Mouse (Mus musculus): Measurements from ENCODE around the gene Gal3st2. TPM values are rescaled to one million over a fixed set of nuclear protein-coding genes. Genes with fewer than 3 reads are reported as not detected.
A peak's percentile ranks its signal among the peaks of the same experiment; 100 is the strongest.
"Not testable (repeated sequence)": the region's sequence is repeated elsewhere in the genome, so short reads cannot be mapped to it uniquely, and the experiment has no call there.

Gal3st2 gene
- 0.10 TPM in 1 of 2 replicates, not detected in the other for polyA plus RNA-seq (2015; fragmentation: Nextera tagmentation; extraction: Ambion mirVana)

DNA sequence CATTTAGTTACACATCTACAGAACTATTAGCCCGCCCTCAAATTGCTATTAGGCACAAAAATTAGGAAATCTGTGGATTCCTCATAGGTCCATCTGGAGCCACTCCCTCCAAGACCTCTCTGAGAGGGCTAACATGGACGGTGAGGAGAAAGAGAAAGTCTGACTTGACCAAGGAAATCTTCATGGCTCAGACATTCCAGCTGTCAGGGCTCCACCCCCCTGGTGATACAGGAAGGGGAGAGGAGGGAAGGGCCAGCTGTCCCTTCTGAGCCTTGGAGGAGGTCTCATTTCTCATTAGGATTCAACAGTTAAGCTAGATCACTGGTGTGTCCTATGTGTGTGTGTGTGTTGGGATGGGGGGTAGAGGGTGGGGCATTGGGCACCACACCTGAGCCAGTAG is at the start of gene Gal3st2:
Gal3st2 (plus strand) TSS at position 259 of the 400 bp plus-strand sequence.
- not testable (repeated sequence) for H3K4me1 ChIP-seq (ENCODE audit: control insufficient read depth, insufficient read depth, low read length); H3K9ac ChIP-seq (ENCODE audit: low read length); H3K27me3 ChIP-seq (ENCODE audit: control insufficient read depth, insufficient read depth, low read length); H3K4me3 ChIP-seq (replicated peaks; ENCODE audit: low read length); ATAC-seq (ENCODE audit: insufficient read depth, low FRiP score); H3K4me2 ChIP-seq (ENCODE audit: low read depth, low read length); H3K9me3 ChIP-seq (replicated peaks; ENCODE audit: control insufficient read depth, low read length); H3K36me3 ChIP-seq (ENCODE audit: control insufficient read depth, insufficient read depth, low read length); H3K27ac ChIP-seq (ENCODE audit: low read length)
- WGBS, result 44% methylated on average over 2 of the region's 2 CpGs

DNA sequence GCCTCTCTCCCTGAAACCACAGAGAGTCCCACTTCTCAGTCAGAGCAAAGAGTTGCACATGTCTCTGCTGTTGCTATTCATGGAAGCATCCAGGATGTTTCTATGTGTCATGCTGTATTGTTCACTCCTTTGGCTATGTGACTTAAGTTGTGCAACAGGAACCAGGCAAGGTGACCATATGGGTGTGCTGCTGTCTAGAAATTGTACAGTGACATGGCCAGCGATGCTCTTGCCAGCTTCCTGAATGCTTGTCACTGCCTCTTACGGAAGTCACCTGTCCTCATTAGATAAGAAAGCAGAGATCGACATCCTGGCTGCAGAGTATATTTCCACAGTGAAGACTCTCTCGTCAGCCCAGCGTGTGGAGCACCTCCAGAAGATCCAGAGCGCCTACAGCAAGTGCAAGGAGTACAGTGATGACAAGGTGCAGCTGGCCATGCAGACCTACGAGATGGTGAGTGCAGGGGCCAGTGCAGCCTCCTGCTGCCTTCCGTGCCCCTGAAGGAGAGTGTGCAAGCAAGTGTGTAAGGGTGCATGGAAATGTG is 49.5 kb upstream of the Gal3st2 start:
- ATAC-seq (ENCODE audit: insufficient read depth, low FRiP score), result no peak
- H3K36me3 ChIP-seq (ENCODE audit: control insufficient read depth, insufficient read depth, low read length), result peaks cover 23% of the 10 kb centered on the region

DNA sequence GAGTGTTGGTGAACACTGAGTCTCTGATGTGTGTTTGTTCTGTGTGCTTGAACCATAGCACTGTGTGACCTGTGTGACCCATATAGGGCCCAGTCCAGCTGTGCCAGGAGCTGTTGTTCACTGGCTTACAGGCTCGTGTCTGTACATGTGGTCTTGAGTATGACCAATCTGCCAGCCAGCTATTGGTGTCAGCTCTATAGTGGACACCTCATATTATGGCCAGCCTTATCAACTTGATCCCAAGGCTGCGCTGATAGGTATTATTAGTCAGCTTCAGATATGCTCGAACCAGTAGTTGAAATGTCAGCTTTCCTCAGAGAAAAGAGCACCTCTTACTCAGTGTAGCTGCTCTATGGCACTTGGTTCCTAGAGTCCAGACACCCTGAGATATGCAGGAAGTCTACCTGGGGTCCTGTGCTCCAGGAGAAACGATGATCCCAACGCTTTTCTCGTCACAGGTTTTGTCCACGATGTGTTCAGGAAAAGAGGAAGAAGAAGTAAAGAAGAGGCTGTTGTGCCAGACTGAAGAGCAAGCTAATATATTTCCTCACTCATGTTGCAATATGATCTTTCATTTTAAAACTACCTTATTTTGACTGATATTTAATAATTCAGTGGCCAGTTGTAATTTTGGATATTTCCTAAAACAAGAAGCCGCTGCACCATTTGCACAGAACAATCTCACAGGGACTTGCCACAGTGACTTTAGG is 43.1 kb upstream of the Gal3st2 start:
- Histone ChIP-seq H3K4me2 (ENCODE audit: low read depth, low read length) (no peak overlapping the region), H3K27me3 (ENCODE audit: control insufficient read depth, insufficient read depth, low read length) (no peaks in the 10 kb centered on the region), H3K4me3 (replicated peaks; ENCODE audit: low read length) (no peak overlapping the region), H3K27ac (ENCODE audit: low read length) (no peak overlapping the region), H3K36me3 (ENCODE audit: control insufficient read depth, insufficient read depth, low read length) (peaks cover 21% of the 10 kb centered on the region), H3K4me1 (ENCODE audit: control insufficient read depth, insufficient read depth, low read length) (no peaks in the 10 kb centered on the region), H3K9ac (ENCODE audit: low read length) (no peak overlapping the region), H3K9me3 (replicated peaks; ENCODE audit: control insufficient read depth, low read length) (no peaks in the 10 kb centered on the region)
- 93% methylated on average over 8 of the region's 8 CpGs for WGBS
- no peak for ATAC-seq (ENCODE audit: insufficient read depth, low FRiP score)

More for the DNA sequence above, 49.5 kb upstream of the Gal3st2 start:
- H3K27me3 ChIP-seq (ENCODE audit: control insufficient read depth, insufficient read depth, low read length), result no peaks in the 10 kb centered on the region
- no peaks in the 10 kb centered on the region for H3K4me1 ChIP-seq (ENCODE audit: control insufficient read depth, insufficient read depth, low read length)
- 83% methylated on average over 8 of the region's 8 CpGs for WGBS
- no peak overlapping the region for H3K27ac ChIP-seq (ENCODE audit: low read length)
- no peaks in the 10 kb centered on the region for H3K9me3 ChIP-seq (replicated peaks; ENCODE audit: control insufficient read depth, low read length)
- H3K4me2 ChIP-seq (ENCODE audit: low read depth, low read length), result no peak overlapping the region
- H3K4me3 ChIP-seq (replicated peaks; ENCODE audit: low read length), result no peak overlapping the region
- no peak overlapping the region for H3K9ac ChIP-seq (ENCODE audit: low read length)

DNA sequence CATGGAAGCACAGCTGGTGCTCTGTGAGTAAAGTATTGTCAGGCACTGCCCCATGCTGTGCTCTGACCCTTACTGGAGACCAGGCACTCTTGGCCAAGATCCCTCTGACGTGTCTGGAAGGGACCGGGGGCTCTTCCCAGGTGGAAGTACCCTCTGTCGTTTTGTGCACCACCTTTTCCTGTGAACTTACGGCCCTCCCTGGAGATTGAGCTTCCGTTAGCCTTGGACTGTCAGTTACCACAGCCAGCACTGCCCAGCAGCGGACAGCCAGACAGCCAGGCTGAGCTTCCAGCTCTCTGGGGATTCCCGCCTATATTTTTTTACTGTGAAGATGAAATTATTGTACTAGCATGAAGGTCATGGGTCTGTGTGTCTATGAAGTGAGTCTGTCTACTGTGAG is 42.4 kb upstream of the Gal3st2 start:
- H3K27ac ChIP-seq (ENCODE audit: low read length), result no peak overlapping the region
- H3K27me3 ChIP-seq (ENCODE audit: control insufficient read depth, insufficient read depth, low read length), result no peaks in the 10 kb centered on the region
- ATAC-seq (ENCODE audit: insufficient read depth, low FRiP score), result no peak
- H3K9ac ChIP-seq (ENCODE audit: low read length), result no peak overlapping the region
- no peaks in the 10 kb centered on the region for H3K9me3 ChIP-seq (replicated peaks; ENCODE audit: control insufficient read depth, low read length)
- H3K4me1 ChIP-seq (ENCODE audit: control insufficient read depth, insufficient read depth, low read length), result no peaks in the 10 kb centered on the region
- no peak overlapping the region for H3K4me3 ChIP-seq (replicated peaks; ENCODE audit: low read length)
- peaks cover 21% of the 10 kb centered on the region for H3K36me3 ChIP-seq (ENCODE audit: control insufficient read depth, insufficient read depth, low read length)
- H3K4me2 ChIP-seq (ENCODE audit: low read depth, low read length), result no peak overlapping the region
- WGBS, result 93% methylated on average over 7 of the region's 7 CpGs

DNA sequence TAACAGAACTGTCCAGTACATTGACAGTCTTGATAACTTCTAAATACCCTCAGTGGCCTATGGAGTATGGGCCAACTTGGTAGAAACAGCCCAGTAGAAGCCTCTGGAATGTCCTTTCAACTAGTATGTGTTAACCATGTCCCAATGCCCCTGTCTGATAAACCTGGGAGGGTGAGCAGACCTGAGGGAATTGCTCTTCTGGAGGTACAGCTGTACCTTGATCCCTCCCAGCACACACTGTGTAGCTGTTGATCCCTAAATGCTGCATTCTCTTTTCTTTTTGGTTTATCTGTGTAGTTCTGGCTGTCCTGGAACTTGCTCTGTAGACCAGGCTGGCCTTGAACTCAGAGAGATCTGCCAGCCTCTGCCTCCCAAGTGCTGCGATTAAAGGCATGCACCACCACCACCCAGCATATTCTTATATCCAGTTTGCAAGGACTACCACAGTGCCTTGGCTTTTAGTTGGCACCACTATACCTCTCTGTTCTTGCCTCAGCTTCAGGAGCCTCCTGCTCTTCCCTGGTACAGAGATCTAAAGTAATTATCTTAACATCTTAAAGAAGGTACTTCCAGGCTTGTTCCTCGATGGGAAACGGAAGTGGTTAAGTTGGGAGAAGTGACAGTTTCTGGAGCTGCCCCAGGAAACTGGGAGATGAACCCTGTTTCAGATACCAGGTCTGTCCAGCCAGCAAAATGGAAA is 37.2 kb upstream of the Gal3st2 start:
- no peak overlapping the region for H3K4me3 ChIP-seq (replicated peaks; ENCODE audit: low read length)
- no peak for ATAC-seq (ENCODE audit: insufficient read depth, low FRiP score)
- peak overlapping the region; percentile 80; the same call in 1 of the 2 replicates for H3K9ac ChIP-seq (ENCODE audit: low read length)
- peak overlapping the region; percentile 70; the same call in 1 of the 2 replicates for H3K4me2 ChIP-seq (ENCODE audit: low read depth, low read length)
- H3K36me3 ChIP-seq (ENCODE audit: control insufficient read depth, insufficient read depth, low read length), result peaks cover 5% of the 10 kb centered on the region
- H3K9me3 ChIP-seq (replicated peaks; ENCODE audit: control insufficient read depth, low read length), result no peaks in the 10 kb centered on the region
- H3K27ac ChIP-seq (ENCODE audit: low read length), result peak overlapping the region; percentile 96
- H3K27me3 ChIP-seq (ENCODE audit: control insufficient read depth, insufficient read depth, low read length), result no peaks in the 10 kb centered on the region
- H3K4me1 ChIP-seq (ENCODE audit: control insufficient read depth, insufficient read depth, low read length), result peaks cover 5% of the 10 kb centered on the region; the same call in 1 of the 2 replicates
- 82% methylated on average over 3 of the region's 3 CpGs for WGBS

DNA sequence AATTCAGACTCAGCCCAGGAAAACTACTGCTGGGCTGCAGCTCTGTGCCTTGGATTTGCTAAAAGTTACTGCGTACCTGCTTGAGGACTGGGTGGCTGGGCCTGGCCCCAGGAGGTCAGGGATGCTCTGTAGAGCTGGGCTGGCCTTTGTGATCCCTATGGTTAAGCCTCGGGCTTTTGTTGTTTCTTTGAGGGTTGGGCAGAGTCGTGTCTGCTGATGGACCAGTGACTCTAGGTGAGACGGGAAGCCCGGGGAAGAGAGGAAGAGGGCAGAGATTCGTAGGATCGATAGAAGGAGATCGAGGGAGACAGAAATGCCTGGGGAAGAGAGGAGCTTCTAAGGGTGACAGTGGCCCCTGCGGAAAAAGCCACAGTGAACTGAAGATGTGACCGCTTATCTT is 36.5 kb upstream of the Gal3st2 start, which contains the start of gene D2hgdh:
D2hgdh (plus strand) TSS at position 301 of the 400 bp plus-strand sequence.
- Histone ChIP-seq H3K9me3 (replicated peaks; ENCODE audit: control insufficient read depth, low read length) (no peaks in the 10 kb centered on the region), H3K36me3 (ENCODE audit: control insufficient read depth, insufficient read depth, low read length) (no peaks in the 10 kb centered on the region), H3K9ac (ENCODE audit: low read length) (peak within 1 kb of the TSS; percentile 80), H3K4me3 (replicated peaks; ENCODE audit: low read length) (peak within 1 kb of the TSS; percentile 59), H3K27me3 (ENCODE audit: control insufficient read depth, insufficient read depth, low read length) (no peaks in the 10 kb centered on the region), H3K4me1 (ENCODE audit: control insufficient read depth, insufficient read depth, low read length) (peaks cover 5% of the 10 kb centered on the region; the same call in 1 of the 2 replicates), H3K27ac (ENCODE audit: low read length) (peak within 1 kb of the TSS; percentile 96), H3K4me2 (ENCODE audit: low read depth, low read length) (peak within 1 kb of the TSS; percentile 70)
- 6% methylated on average over 10 of the region's 10 CpGs for WGBS
- no peak for ATAC-seq (ENCODE audit: insufficient read depth, low FRiP score)

DNA sequence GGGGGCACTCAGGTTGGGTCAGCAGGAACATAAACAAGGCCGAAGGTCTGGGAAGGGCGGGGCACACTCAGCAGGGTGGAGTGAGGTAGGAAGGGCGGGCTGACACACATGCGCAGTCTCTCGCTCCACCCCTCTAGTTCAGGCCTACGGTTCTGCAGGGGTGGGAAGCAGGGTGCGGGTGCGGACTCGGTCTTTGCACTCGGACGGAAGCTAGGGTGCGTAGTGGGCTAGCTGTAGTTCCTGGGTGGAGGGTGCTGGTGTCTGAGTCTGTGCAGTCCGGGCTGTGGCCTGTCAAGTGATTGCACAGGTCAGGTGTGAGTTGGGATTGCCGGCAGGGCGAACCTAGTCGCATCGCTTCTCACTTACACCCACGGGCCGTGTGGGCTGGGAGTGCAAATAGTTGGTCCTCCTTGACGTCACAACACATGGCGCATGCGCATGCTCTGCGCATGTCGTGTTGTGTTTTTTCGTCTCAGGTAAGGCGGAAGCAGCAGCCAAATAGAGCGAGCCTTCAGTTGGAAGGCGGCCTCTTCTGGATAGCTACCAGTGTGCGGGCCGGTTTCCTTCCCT is 35.9 kb upstream of the Gal3st2 start:
- Histone ChIP-seq H3K9me3 (replicated peaks; ENCODE audit: control insufficient read depth, low read length) (no peaks in the 10 kb centered on the region), H3K36me3 (ENCODE audit: control insufficient read depth, insufficient read depth, low read length) (no peaks in the 10 kb centered on the region), H3K4me1 (ENCODE audit: control insufficient read depth, insufficient read depth, low read length) (peaks cover 5% of the 10 kb centered on the region; the same call in 1 of the 2 replicates), H3K9ac (ENCODE audit: low read length) (peak overlapping the region; percentile 80), H3K4me3 (replicated peaks; ENCODE audit: low read length) (peak overlapping the region; percentile 59), H3K4me2 (ENCODE audit: low read depth, low read length) (peak overlapping the region; percentile 70), H3K27me3 (ENCODE audit: control insufficient read depth, insufficient read depth, low read length) (no peaks in the 10 kb centered on the region), H3K27ac (ENCODE audit: low read length) (peak overlapping the region; percentile 96)
- ATAC-seq (ENCODE audit: insufficient read depth, low FRiP score), result peak; percentile 98
- WGBS, result 0% methylated on average over 30 of the region's 30 CpGs

DNA sequence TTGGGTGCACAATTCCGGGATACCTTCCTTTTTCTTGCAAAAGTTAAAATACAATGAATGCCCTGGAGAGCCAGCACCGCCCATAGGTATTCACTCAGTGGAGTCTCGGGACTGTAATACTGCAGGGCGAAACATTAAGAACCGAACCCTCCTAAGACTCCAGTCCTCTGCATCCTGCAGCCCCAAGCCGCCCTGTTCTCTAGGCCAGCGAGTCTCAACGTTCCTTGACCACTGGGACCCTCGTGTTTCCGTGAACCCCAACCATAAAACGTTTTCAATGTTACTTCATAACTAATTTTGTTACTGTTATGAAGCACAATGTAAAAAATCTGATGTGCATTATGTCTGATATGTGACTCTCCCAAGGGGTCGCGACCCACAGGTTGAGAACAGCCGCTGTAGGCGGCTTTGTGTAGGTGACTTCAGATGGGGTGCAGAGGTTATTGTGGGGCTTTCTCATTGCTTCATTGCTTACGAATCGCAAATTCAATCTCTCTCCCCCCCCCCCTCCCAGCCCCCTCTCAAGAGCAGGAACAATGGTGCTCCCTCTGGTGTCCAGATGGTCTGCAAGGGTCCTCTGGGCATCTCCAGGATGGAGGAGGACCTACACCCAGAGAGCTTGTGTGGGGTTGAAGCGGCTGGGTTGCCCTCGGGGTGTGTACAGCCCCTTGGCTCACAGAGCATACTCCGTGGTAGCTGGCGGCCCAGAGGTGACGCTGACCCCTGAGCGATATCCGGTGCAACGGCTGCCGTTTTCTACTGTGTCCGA is 35.2 kb upstream of the Gal3st2 start:
- H3K4me3 ChIP-seq (replicated peaks; ENCODE audit: low read length), result peak overlapping the region; percentile 59
- no peaks in the 10 kb centered on the region for H3K27me3 ChIP-seq (ENCODE audit: control insufficient read depth, insufficient read depth, low read length)
- peak overlapping the region; percentile 70 for H3K4me2 ChIP-seq (ENCODE audit: low read depth, low read length)
- H3K27ac ChIP-seq (ENCODE audit: low read length), result peak overlapping the region; percentile 96
- peaks cover 5% of the 10 kb centered on the region; the same call in 1 of the 2 replicates for H3K4me1 ChIP-seq (ENCODE audit: control insufficient read depth, insufficient read depth, low read length)
- H3K9ac ChIP-seq (ENCODE audit: low read length), result peak overlapping the region; percentile 80
- no peaks in the 10 kb centered on the region for H3K36me3 ChIP-seq (ENCODE audit: control insufficient read depth, insufficient read depth, low read length)
- WGBS, result 41% methylated on average over 27 of the region's 27 CpGs
- no peaks in the 10 kb centered on the region for H3K9me3 ChIP-seq (replicated peaks; ENCODE audit: control insufficient read depth, low read length)
- no peak for ATAC-seq (ENCODE audit: insufficient read depth, low FRiP score)

Measured in stomach, embryonic 16.5 days (tissue).